8 mouse cellular contexts compared by ENCODE assay signal in the genomic region with DNA sequence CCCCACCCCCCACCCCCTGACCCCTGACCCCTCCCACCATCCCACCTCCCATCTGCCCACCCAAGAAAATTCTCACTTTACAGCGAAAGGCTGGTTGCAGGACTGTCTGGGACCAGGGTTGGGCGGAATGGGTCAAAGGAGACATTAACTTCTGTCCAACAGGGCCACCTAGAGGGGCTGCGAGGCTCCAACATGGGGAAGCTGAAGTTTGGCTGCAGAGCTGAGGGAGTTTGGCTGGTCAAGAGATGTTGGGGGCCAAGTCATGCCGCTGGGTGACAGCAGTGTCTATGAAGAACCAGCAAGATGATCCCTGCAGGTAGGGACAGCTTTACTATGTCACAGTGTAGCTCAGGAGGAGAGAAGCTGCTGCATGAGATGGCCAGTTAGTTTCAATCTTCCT. TPM values are rescaled to one million over a fixed set of nuclear protein-coding genes. Genes with fewer than 3 reads are reported as not detected.
DNase-seq lines count a peak whose midpoint lies in the region; ATAC-seq and TF ChIP-seq lines count a peak whose summit lies in the region.

No protein-coding gene starts in this region.

- no peak for ATAC-seq in hindbrain, embryonic 16.5 days
- no peak for ATAC-seq in liver, postnatal 0 days

- H3K9ac ChIP-seq in hindbrain, embryonic 16.5 days (ENCODE audit: low read depth, low read length): no peak overlapping the region
- H3K9ac ChIP-seq in liver, postnatal 0 days (replicated peaks): no peak overlapping the region

- no peak overlapping the region for H3K27ac ChIP-seq in hindbrain, embryonic 10.5 days
- no peak overlapping the region for H3K27ac ChIP-seq in hindbrain, embryonic 16.5 days (ENCODE audit: low read depth, low read length)
- no peak overlapping the region for H3K27ac ChIP-seq in embryonic facial prominence, embryonic 10.5 days (replicated peaks)
- H3K27ac ChIP-seq in liver, postnatal 0 days (ENCODE audit: low read depth): no peak overlapping the region

- no peak overlapping the region for H3K4me3 ChIP-seq in hindbrain, embryonic 10.5 days
- no peak overlapping the region for H3K4me3 ChIP-seq in hindbrain, embryonic 16.5 days (ENCODE audit: low read length)
- no peak overlapping the region for H3K4me3 ChIP-seq in embryonic facial prominence, embryonic 10.5 days
- no peak overlapping the region for H3K4me3 ChIP-seq in liver, postnatal 0 days (ENCODE audit: low read depth, low read length)

- peaks cover 9% of the 10 kb centered on the region for H3K4me1 ChIP-seq in hindbrain, embryonic 10.5 days (replicated peaks)
- H3K4me1 ChIP-seq in hindbrain, embryonic 16.5 days (ENCODE audit: control insufficient read depth, insufficient read depth, low read depth, low read length): no peaks in the 10 kb centered on the region
- H3K4me1 ChIP-seq in embryonic facial prominence, embryonic 10.5 days: peaks cover 5% of the 10 kb centered on the region; the same call in 1 of the 2 replicates
- no peaks in the 10 kb centered on the region for H3K4me1 ChIP-seq in liver, postnatal 0 days (ENCODE audit: insufficient read depth)

- TF ChIP-seq EP300 in liver, postnatal 0 days (IDR thresholded peaks at IDR 0.05; ENCODE audit: low read depth): no peak

- DNase-seq in hindbrain, embryonic 10.5 days (ENCODE audit: low spot score): peak; percentile 22
- peak; percentile 64 for DNase-seq in 416B (ENCODE audit: low read depth)
- DNase-seq in adrenal gland, adult 18-20 months (ENCODE audit: low spot score in 2 of 2): peak; percentile 14 to 22
- DNase-seq in embryonic facial prominence, embryonic 10.5 days (ENCODE audit: low spot score): peak; percentile 37
- peak; percentile 59 for DNase-seq in liver, postnatal 0 days
- peak; percentile 65 for DNase-seq in splenic B cell, adult 2 months (ENCODE audit: low read depth, low spot score)
- no peak for DNase-seq in right cerebral cortex, postnatal 4 days

- H3K9me3 ChIP-seq in hindbrain, embryonic 10.5 days: no peaks in the 10 kb centered on the region
- no peaks in the 10 kb centered on the region for H3K9me3 ChIP-seq in hindbrain, embryonic 16.5 days (ENCODE audit: control insufficient read depth, low read length)
- no peaks in the 10 kb centered on the region for H3K9me3 ChIP-seq in embryonic facial prominence, embryonic 10.5 days
- H3K9me3 ChIP-seq in liver, postnatal 0 days (ENCODE audit: low read length): no peaks in the 10 kb centered on the region

- H3K36me3 ChIP-seq in hindbrain, embryonic 10.5 days: no peaks in the 10 kb centered on the region
- H3K36me3 ChIP-seq in hindbrain, embryonic 16.5 days (ENCODE audit: control insufficient read depth, insufficient read depth, low read length): no peaks in the 10 kb centered on the region
- H3K36me3 ChIP-seq in embryonic facial prominence, embryonic 10.5 days (replicated peaks): no peaks in the 10 kb centered on the region
- H3K36me3 ChIP-seq in liver, postnatal 0 days (replicated peaks; ENCODE audit: insufficient read depth, low read length): no peaks in the 10 kb centered on the region
- no peaks in the 10 kb centered on the region for H3K36me3 ChIP-seq in splenic B cell, adult 2 months (ENCODE audit: control insufficient read depth, insufficient read depth, low read length, poor library complexity, severe bottlenecking)

- H3K4me2 ChIP-seq in hindbrain, embryonic 16.5 days (ENCODE audit: low read length): no peak overlapping the region
- no peak overlapping the region for H3K4me2 ChIP-seq in liver, postnatal 0 days (ENCODE audit: low read depth, low read length)

- peak; percentile 71 for TF ChIP-seq CTCF in liver, postnatal 0 days (IDR thresholded peaks at IDR 0.05; ENCODE audit: low read depth)

- 0 out of 2 replicates have a peak, but pooled peaks cover 3% of the 10 kb centered on the region for H3K27me3 ChIP-seq in hindbrain, embryonic 10.5 days (ENCODE audit: insufficient read depth, poor library complexity, severe bottlenecking)
- H3K27me3 ChIP-seq in hindbrain, embryonic 16.5 days (replicated peaks; ENCODE audit: control insufficient read depth, insufficient read depth, low read length): no peaks in the 10 kb centered on the region
- no peaks in the 10 kb centered on the region; the same call in 1 of the 2 replicates for H3K27me3 ChIP-seq in embryonic facial prominence, embryonic 10.5 days (replicated peaks; ENCODE audit: low read depth, poor library complexity, severe bottlenecking)
- 0 out of 2 replicates have a peak, but pooled peaks cover 3% of the 10 kb centered on the region for H3K27me3 ChIP-seq in liver, postnatal 0 days (ENCODE audit: insufficient read depth, low read length)
- H3K27me3 ChIP-seq in splenic B cell, adult 2 months (ENCODE audit: control insufficient read depth, insufficient read depth, low read length, poor library complexity, severe bottlenecking): no peaks in the 10 kb centered on the region

- WGBS in hindbrain, embryonic 10.5 days: 39% methylated on average over 4 of the region's 4 CpGs
- WGBS in hindbrain, embryonic 16.5 days: 50% methylated on average over 4 of the region's 4 CpGs
- 39% methylated on average over 4 of the region's 4 CpGs for WGBS in embryonic facial prominence, embryonic 10.5 days
- 47% methylated on average over 4 of the region's 4 CpGs for WGBS in liver, postnatal 0 days (ENCODE audit: insufficient replicate concordance)

RNA-seq across cellular contexts. Expression of a gene that starts 32.9 kb away (rescaled TPM):
- 1.7 and 3.1 TPM in 2 replicates for polyA plus RNA-seq in hindbrain, embryonic 10.5 days (2016; fragmentation: Nextera tagmentation; extraction: Ambion mirVana)
- polyA plus RNA-seq in hindbrain, embryonic 16.5 days (2015; fragmentation: Nextera tagmentation; extraction: Ambion mirVana): 12.8 and 14.6 TPM in 2 replicates
- 1 to 10 TPM; 6.2 to 8.4 TPM for total RNA-seq in adrenal gland, adult 18-20 months (2021)
- 2.8 and 4.3 TPM in 2 replicates for polyA plus RNA-seq in embryonic facial prominence, embryonic 10.5 days (2016; fragmentation: Nextera tagmentation; extraction: Ambion mirVana)
- polyA plus RNA-seq in liver, postnatal 0 days (2015; fragmentation: Nextera tagmentation; extraction: Ambion mirVana): 3.4 TPM in 2 replicates
